Mouse (Mus musculus): ENCODE results near the gene Dut. TPM values are rescaled to one million over a fixed set of nuclear protein-coding genes. Genes with fewer than 3 reads are reported as not detected.

Dut gene
- polyA plus RNA-seq, 1 experiment from 2014 or later = 220 TPM

- Histone ChIP-seq H3K4me1 (ENCODE audit: control insufficient read depth, insufficient read depth, low read length) (no peaks in the 10 kb centered on the region), H3K9ac (ENCODE audit: low read length) (no peak overlapping the region), H3K36me3 (ENCODE audit: control insufficient read depth, insufficient read depth, low read length) (peaks cover 5% of the 10 kb centered on the region), H3K27ac (ENCODE audit: low read depth, low read length) (no peak overlapping the region), H3K27me3 (ENCODE audit: control insufficient read depth, insufficient read depth, low read length) (no peaks in the 10 kb centered on the region), H3K4me3 (ENCODE audit: low read depth, low read length) (no peak overlapping the region), H3K9me3 (ENCODE audit: control insufficient read depth, low read length) (no peaks in the 10 kb centered on the region), H3K4me2 (no peak overlapping the region)
- DNase-seq (ENCODE audit: low spot score, missing footprints) (no peak), ATAC-seq (ENCODE audit: low FRiP score) (no peak)
- 92% methylated on average over 3 of the region's 3 CpGs for WGBS
Observed at GRCm38 (mm10) chr2:125305671-125306070, 58.7 kb downstream of the Dut start.

Other genes starting within 250 kb of the Dut start
- 5.0 and 5.3 TPM in 2 replicates for gene Slc24a5, start 179.1 kb upstream of the Dut start, polyA plus RNA-seq (2014; fragmentation: Nextera tagmentation; extraction: Ambion mirVana)
- 263 and 286 TPM in 2 replicates for gene Myef2, start 123.5 kb upstream of the Dut start, polyA plus RNA-seq (2014; fragmentation: Nextera tagmentation; extraction: Ambion mirVana)
- 0.15 and 0.36 TPM in 2 replicates for gene Ctxn2, start 110.5 kb upstream of the Dut start, polyA plus RNA-seq (2014; fragmentation: Nextera tagmentation; extraction: Ambion mirVana)
- 0.03 TPM in 1 of 2 replicates, not detected in the other for gene Slc12a1, start 94.7 kb upstream of the Dut start, polyA plus RNA-seq (2014; fragmentation: Nextera tagmentation; extraction: Ambion mirVana)

Measured in midbrain, embryonic 11.5 days (tissue).